Mouse (Mus musculus) kidney, postnatal 0 days (tissue): ENCODE measurements around the gene Fip1l1. TPM values are rescaled to one million over a fixed set of nuclear protein-coding genes. Genes with fewer than 3 reads are reported as not detected.

Source experiments
- ATAC-seq: fragments of 200-750 bp; cut with Nextera tagmentation; replicated peaks from 2 replicates; pipeline ENCODE4 v1.8.0; 2017; ENCODE audit warnings: low read depth, moderate number of reproducible peaks, moderate TSS enrichment, moderate library complexity; ENCODE audit not compliant: low FRiP score
- DNase-seq: peaks from one replicate; pipeline ENCODE4 v3.0.0-alpha.2; 2016; ENCODE audit warnings: low spot score
- H3K27ac ChIP-seq: fragments of 300-500 bp; sonication (generic); 2 replicates; pipeline ENCODE4 v1.5.1; 2014; ENCODE audit warnings: mild to moderate bottlenecking
- H3K27me3 ChIP-seq: fragments of 300-500 bp; sonication (generic); 2 replicates; pipeline ENCODE4 v1.6.1; 2014; ENCODE audit warnings: low read length, mixed read lengths; ENCODE audit not compliant: insufficient read depth
- H3K36me3 ChIP-seq: fragments of 300-500 bp; sonication (generic); 2 replicates; pipeline ENCODE4 v1.6.1; 2014; ENCODE audit warnings: low read length, mixed read lengths; ENCODE audit not compliant: insufficient read depth
- H3K4me1 ChIP-seq: fragments of 300-500 bp; sonication (generic); replicated peaks from 2 replicates; pipeline ENCODE4 v1.6.1; 2014; ENCODE audit warnings: antibody characterized with exemption, low read length, mixed read lengths; ENCODE audit not compliant: insufficient read depth
- H3K4me2 ChIP-seq: fragments of 300-500 bp; sonication (generic); 2 replicates; pipeline ENCODE4 v1.6.1; 2014; ENCODE audit warnings: mild to moderate bottlenecking, low read length, moderate library complexity, mixed read lengths
- H3K4me3 ChIP-seq: fragments of 300-500 bp; sonication (generic); replicated peaks from 2 replicates; pipeline ENCODE4 v1.5.1; 2014; ENCODE audit warnings: low read depth, low read length
- H3K9ac ChIP-seq: fragments of 300-500 bp; sonication (generic); 2 replicates; pipeline ENCODE4 v1.6.1; 2014; ENCODE audit warnings: low read depth, low read length
- H3K9me3 ChIP-seq: fragments of 300-500 bp; sonication (generic); replicated peaks from 2 replicates; pipeline ENCODE4 v1.6.1; 2016; ENCODE audit warnings: low read length, inconsistent platforms, mixed read lengths
- CTCF ChIP-seq: IDR thresholded peaks from 2 replicates; pipeline ENCODE4 v1.5.1; 2016; ENCODE audit warnings: antibody characterized with exemption, low read depth, mild to moderate bottlenecking, moderate library complexity
- WGBS: fragments of 180-500 bp; shearing (Covaris S2); extraction: QIAGEN DNeasy Blood & Tissue Kit; methylation state at CpG from one replicate; pipeline ENCODE4 v1.1.7; 2014; 5-methylcytosine and 5-hydroxymethylcytosine counted together
- polyA plus RNA-seq: library from polyadenylated mRNA; unstranded; fragments of >200 nt; fragmentation: Nextera tagmentation; extraction: Ambion mirVana; gene quantifications from 2 replicates; pipeline ENCODE4 v1.2.1, GENCODE M21; 2015

The Fip1l1 gene
- polyA plus RNA-seq, 1 experiment from 2014 or later, result 63.4 TPM

- Histone ChIP-seq H3K36me3 (no peaks in the 10 kb centered on the region), H3K4me2 (no peak overlapping the region), H3K4me1 (peaks cover 11% of the 10 kb centered on the region; the same call in 1 of the 2 replicates), H3K27ac (no peak overlapping the region), H3K9me3 (no peaks in the 10 kb centered on the region), H3K4me3 (no peak overlapping the region), H3K27me3 (no peaks in the 10 kb centered on the region), H3K9ac (no peak overlapping the region)
- 74% methylated on average over 3 of the region's 3 CpGs for WGBS
- peak; percentile 27 for DNase-seq
- TF ChIP-seq CTCF, result no peak
- ATAC-seq, result no peak
Measured at GRCm38 (mm10) chr5:74634391-74634790, 99.1 kb downstream of the Fip1l1 start.

DNA sequence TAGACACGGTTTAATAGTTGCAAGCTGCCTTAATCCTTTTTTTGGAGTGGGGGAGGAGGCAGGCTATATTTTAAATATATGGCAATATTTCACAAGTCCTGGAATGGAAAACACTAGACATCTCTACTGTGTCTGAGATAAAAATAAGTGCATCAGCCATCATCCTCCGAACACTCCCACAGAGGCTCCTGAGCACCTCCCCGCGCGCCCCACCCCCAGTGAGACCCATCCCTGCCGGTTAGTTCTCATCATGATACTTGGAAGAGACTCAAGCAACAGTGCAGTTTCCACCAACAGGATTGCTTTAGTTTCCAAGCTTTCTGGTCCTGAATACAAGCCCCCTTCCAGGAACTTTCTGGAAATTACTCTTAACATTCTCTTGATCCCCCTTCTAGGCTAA, 104.3 kb downstream of the Fip1l1 start:
- ATAC-seq (no peak), DNase-seq (no peak)
- H3K4me3 ChIP-seq, result no peak overlapping the region
- no peak overlapping the region for H3K9ac ChIP-seq
- no peaks in the 10 kb centered on the region for H3K9me3 ChIP-seq
- H3K27me3 ChIP-seq, result no peaks in the 10 kb centered on the region
- no peaks in the 10 kb centered on the region for H3K36me3 ChIP-seq
- 72% methylated on average over 6 of the region's 6 CpGs for WGBS
- H3K4me1 ChIP-seq, result no peaks in the 10 kb centered on the region
- no peak overlapping the region for H3K27ac ChIP-seq
- no peak for TF ChIP-seq CTCF
- H3K4me2 ChIP-seq, result no peak overlapping the region

DNA sequence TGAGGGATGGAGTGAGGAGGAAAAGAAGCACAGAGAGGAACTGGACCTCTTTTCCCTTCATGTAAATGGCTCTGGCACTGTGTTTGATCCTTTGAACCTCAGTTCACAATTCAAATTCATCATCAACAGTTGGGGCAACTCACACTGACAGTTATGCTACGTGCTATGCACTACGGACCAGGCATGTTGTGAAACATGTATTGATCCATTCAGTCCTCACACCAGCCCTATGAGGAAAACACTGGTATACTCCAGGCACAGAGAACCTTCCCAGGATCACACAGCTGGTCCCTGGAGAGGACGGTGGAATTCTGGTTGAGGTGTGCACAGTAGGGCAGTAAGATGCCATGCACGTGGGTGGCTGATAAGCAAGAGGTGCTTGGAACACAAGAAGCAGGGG, 105.3 kb downstream of the Fip1l1 start:
- Histone ChIP-seq H3K36me3 (no peaks in the 10 kb centered on the region), H3K4me2 (no peak overlapping the region), H3K9ac (no peak overlapping the region), H3K4me3 (no peak overlapping the region), H3K9me3 (no peaks in the 10 kb centered on the region), H3K27me3 (no peaks in the 10 kb centered on the region), H3K4me1 (no peaks in the 10 kb centered on the region), H3K27ac (no peak overlapping the region)
- ATAC-seq (no peak), DNase-seq (no peak)
- TF ChIP-seq CTCF, result no peak
- 69% methylated on average over 4 of the region's 4 CpGs for WGBS

DNA sequence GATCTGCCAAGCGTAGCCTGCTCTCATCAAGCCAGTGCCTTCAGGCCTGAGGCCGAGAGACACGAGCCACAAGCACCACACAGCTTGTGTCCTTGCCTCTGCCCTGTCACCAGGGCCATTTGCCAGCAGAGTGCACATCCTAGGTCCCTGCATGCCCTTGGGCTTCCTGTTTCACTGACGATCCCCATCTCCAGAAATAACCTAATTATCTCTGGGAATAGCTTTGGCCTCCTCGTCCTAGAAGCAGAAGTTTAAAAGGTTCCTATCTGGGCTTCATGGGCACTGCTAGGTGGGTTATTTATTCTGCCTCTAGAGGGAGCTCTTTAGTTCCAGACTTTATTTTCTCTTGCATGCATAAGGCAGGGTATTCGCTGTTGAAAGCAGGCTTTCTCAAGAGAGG, 105.8 kb downstream of the Fip1l1 start:
- no peak overlapping the region for H3K4me2 ChIP-seq
- no peak overlapping the region for H3K9ac ChIP-seq
- H3K4me1 ChIP-seq, result no peaks in the 10 kb centered on the region
- H3K27me3 ChIP-seq, result no peaks in the 10 kb centered on the region
- 38% methylated on average over 6 of the region's 6 CpGs for WGBS
- H3K4me3 ChIP-seq, result no peak overlapping the region
- no peak overlapping the region for H3K27ac ChIP-seq
- DNase-seq (peak; percentile 57), ATAC-seq (no peak)
- H3K36me3 ChIP-seq, result no peaks in the 10 kb centered on the region
- peak; percentile 69 for TF ChIP-seq CTCF
- H3K9me3 ChIP-seq, result no peaks in the 10 kb centered on the region

DNA sequence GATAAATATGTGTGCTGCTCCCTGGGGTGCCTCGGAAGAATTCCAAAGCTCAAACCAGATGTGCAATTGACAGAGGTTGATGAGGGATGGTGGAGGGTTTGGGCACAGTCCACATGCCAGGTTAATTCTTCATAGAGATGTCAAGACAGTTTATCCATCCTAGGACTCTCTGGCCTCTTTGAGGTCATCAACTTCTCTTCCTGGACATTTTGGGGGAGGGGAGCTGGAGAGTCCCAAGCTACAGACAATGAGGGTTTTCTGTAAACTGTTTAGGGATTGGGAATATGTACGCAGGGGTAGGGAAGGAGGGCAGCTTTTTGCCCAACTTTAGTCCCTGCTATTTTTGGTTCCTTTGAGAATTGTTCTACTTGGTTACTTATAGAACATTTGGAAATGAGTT, 107.0 kb downstream of the Fip1l1 start:
- Histone ChIP-seq H3K27ac (no peak overlapping the region), H3K27me3 (no peaks in the 10 kb centered on the region), H3K4me2 (no peak overlapping the region), H3K9me3 (no peaks in the 10 kb centered on the region), H3K4me3 (no peak overlapping the region), H3K9ac (no peak overlapping the region), H3K36me3 (no peaks in the 10 kb centered on the region), H3K4me1 (no peaks in the 10 kb centered on the region)
- 90% methylated on average over 2 of the region's 2 CpGs for WGBS
- ATAC-seq (no peak), DNase-seq (no peak)
- TF ChIP-seq CTCF, result no peak

GRCm38 (mm10) chr5:74647584-74647984, 112.3 kb downstream of the Fip1l1 start:
- no peak overlapping the region for H3K4me3 ChIP-seq
- H3K4me1 ChIP-seq, result no peaks in the 10 kb centered on the region
- H3K36me3 ChIP-seq, result no peaks in the 10 kb centered on the region
- WGBS, result 55% methylated on average over 5 of the region's 6 CpGs
- no peaks in the 10 kb centered on the region for H3K27me3 ChIP-seq
- H3K4me2 ChIP-seq, result no peak overlapping the region
- ATAC-seq (no peak), DNase-seq (no peak)
- H3K9me3 ChIP-seq, result no peaks in the 10 kb centered on the region
- H3K27ac ChIP-seq, result no peak overlapping the region
- H3K9ac ChIP-seq, result no peak overlapping the region
- TF ChIP-seq CTCF, result no peak

DNA sequence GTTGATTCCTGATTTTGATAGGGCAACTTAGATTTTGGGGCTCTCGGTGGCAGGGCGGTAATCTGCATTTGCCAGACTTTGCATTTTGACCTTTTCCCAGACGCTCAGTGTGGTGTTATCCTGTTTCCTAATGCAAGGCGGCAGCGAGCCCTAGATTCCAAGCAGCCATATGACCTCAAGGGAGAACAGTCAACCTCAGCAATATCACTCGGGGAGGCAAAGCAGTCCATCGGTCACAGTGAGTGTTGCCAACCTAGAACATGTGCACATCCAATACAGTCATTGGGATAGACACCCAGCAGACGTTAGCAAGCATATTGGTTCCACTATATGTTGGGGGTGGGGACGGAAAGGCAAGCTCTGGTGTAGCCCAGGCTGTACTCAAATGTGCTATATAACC, 113.0 kb downstream of the Fip1l1 start:
- H3K4me1 ChIP-seq, result no peaks in the 10 kb centered on the region
- H3K36me3 ChIP-seq, result no peaks in the 10 kb centered on the region
- no peak for TF ChIP-seq CTCF
- no peak overlapping the region for H3K4me3 ChIP-seq
- H3K9ac ChIP-seq, result no peak overlapping the region
- no peaks in the 10 kb centered on the region for H3K27me3 ChIP-seq
- no peak for DNase-seq
- no peak overlapping the region for H3K27ac ChIP-seq
- H3K4me2 ChIP-seq, result no peak overlapping the region
- ATAC-seq, result no peak
- H3K9me3 ChIP-seq, result no peaks in the 10 kb centered on the region
- 88% methylated on average over 9 of the region's 9 CpGs for WGBS

Other genes starting within 250 kb of the Fip1l1 start
- gene Scfd2, start 3.7 kb upstream of the Fip1l1 start, polyA plus RNA-seq, result 15.4 and 16.8 TPM in 2 replicates
- 3.5 and 3.9 TPM in 2 replicates for gene Lnx1, start 167.5 kb downstream of the Fip1l1 start, polyA plus RNA-seq